Mouse (Mus musculus) splenic B cell, adult 2 months (primary cell): ENCODE measurements around the gene Cenpv.
"Not testable (repeated sequence)": the region's sequence is repeated elsewhere in the genome, so short reads cannot be mapped to it uniquely, and the experiment has no call there.

Experiments
- DNase-seq: peaks from one replicate; pipeline ENCODE4 v3.0.0-alpha.2; 2011; ENCODE audit warnings: low read depth, low spot score
- H3K27me3 ChIP-seq: 2 replicates; pipeline ENCODE4 v1.6.1; 2012; ENCODE audit warnings: mild to moderate bottlenecking, low read length, moderate library complexity, mixed read lengths; ENCODE audit not compliant: control insufficient read depth, poor library complexity, insufficient read depth, severe bottlenecking
- H3K36me3 ChIP-seq: 2 replicates; pipeline ENCODE4 v1.6.1; 2012; ENCODE audit warnings: mild to moderate bottlenecking, low read length, moderate library complexity, mixed read lengths; ENCODE audit not compliant: control insufficient read depth, poor library complexity, insufficient read depth, severe bottlenecking

Gene Cenpv

DNA sequence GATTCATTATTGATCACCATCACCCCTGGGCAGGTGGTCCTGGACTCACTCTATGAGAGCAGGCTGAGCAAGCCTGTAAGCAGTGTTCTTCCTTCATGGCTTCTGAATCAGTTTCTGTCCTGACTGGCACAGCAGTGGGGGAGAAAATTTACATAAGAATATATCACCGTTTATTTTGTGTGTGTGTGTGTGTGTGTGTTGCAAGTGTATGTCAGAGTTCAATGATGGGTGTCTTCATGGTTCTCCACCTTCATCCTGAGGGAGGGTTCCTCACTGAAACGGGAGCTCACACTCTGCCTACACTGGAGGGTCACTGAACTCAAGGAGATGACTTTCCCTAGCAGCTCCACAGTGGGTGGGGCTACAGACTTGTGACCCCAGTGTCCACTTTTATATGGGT, 1.9 kb upstream of the Cenpv start:
- no peak for DNase-seq
- Histone ChIP-seq H3K36me3 (no peaks in the 10 kb centered on the region), H3K27me3 (no peaks in the 10 kb centered on the region)

DNA sequence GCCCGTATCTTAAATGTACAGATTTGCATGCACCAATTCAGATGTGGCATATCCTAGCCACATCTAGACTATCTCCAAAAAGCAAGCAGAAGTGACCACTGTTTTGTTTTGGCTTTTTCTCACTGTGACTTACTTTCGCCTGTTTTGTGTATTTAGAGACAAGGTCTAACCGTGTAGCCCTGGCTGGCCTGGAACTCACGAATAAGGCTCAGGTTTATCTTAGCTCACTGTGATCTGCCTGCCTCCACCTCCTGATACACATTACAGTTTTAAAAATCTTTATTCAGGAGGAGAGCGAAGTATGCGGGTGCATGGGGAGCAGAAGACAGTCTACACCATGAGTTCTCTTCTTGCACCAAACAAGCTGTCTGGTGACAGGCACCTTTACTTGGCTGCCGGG, 1.1 kb upstream of the Cenpv start:
- DNase-seq, result no peak
- Histone ChIP-seq H3K27me3 (no peaks in the 10 kb centered on the region), H3K36me3 (no peaks in the 10 kb centered on the region)

DNA sequence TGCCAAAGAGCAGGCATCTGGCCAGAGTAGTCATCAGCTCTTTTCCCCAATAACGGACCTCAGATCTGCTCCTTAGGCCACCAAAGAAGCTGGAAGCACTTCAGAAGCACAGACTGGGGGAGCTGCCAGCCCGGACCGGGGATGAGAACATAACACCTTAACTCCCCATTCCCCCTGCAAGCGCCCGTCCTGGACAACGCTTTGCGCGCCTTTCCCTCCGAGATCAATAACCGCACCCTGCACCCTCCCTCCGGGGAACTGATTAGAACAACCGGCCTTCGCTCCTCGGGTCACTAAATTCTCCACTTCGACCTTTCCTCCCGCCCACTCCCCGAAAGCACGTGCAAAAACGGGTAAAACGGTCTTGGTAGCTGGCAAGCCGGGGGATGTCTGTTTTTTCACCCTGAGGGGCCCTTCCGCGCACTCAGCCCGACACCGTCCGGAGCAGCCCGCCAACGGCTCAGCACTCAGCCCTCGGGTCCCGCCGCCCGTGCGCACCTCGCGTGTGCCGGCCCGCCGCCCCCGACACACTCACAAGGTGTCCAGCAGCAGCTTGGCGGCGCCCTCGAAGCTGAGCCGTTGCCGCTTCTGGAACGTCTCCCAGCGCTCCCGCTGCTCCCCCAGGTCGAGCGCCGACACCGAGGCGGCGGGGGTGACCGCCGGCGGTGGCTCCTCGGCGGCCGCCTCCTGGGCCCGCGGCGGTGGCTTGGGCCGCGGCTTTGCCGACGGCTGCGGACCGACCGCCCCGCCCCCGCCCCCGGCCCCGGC, 556 bp downstream of the Cenpv start:
- Histone ChIP-seq H3K27me3 (no peaks in the 10 kb centered on the region), H3K36me3 (no peaks in the 10 kb centered on the region)
- DNase-seq, result peak; percentile 51

DNA sequence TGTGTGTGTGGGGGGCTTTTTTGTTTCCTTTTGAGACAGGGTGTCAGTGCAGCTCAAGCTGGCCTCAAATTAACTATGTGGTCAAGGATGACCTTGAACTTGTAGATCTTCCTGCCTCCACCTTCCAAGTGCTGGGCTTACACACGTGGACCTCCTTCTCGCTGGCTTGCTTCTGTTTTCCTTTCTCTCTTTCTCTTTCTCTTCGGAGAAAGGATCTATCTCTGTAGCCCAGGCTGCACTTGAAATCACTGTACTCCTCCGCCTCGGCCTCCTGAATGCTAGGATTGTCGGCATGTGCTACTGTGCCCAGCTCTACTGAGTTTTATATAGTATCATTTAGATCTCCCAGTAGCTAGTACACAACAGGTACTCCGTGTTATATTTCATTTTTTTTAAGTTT, 1.5 kb downstream of the Cenpv start:
- DNase-seq, result no peak
- no peaks in the 10 kb centered on the region for H3K27me3 ChIP-seq

DNA sequence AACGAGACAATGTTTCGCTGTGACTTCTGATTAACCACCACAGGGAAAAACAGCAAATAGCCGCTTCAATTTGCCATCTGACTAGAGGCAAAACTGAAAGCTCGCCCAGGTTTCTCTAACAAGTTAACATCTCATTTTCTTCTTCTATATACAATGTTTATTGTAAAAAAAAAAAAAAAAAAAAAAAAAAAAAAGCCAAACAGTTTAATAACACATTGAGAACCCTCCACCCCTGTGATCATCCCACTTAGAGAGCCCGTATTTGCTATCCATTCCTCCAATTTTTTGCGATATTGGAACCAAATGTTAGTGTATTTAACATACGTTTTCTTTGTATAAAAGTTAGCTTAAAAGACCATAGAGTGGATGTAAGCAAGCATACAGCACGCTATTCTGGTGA, 2.0 kb downstream of the Cenpv start:
- no peaks in the 10 kb centered on the region for H3K36me3 ChIP-seq
- no peak for DNase-seq
- H3K27me3 ChIP-seq, result no peaks in the 10 kb centered on the region

More for the DNA sequence above, 1.5 kb downstream of the Cenpv start:
- no peaks in the 10 kb centered on the region for H3K36me3 ChIP-seq

DNA sequence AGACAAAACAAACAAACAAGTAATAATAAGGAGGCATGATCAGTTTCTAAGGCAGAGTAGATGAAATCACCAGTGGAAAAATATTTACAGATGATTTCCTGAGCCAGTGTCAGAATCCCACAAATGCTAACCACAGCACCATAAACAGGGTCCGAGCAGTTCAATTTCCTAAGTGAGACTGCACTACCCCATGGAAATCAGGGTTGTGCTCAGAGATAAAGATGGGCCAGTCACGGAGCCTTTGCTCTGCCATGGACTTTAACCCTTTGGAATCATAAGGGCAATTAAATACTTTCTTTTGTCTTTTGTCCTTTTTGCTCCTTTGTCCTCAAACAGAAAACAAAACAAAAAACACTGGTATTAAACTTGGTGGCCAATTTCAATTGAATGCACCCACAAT, 16.8 kb downstream of the Cenpv start:
- H3K36me3 ChIP-seq, result no peaks in the 10 kb centered on the region
- no peak for DNase-seq
- no peaks in the 10 kb centered on the region for H3K27me3 ChIP-seq

DNA sequence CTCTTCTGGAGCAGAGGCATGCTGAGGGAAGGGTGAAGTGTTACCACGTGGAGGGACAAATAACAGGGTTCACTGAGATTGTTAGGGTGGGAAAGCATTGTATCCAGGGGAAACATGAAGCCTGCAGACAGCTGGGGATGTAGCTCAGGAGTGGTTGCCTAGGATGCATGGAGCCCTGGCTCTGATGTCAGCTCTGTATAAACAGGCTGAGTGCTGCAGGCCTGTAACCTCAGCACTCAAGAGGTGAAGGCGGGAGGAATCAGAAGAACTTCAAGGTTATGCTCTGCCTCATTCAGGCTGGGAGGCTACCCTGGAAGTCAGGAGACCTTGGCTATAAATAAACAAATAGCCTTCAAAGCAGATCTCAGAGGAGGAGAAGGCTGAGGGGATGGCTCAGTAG, 20.1 kb downstream of the Cenpv start:
- Histone ChIP-seq H3K36me3 (no peaks in the 10 kb centered on the region), H3K27me3 (no peaks in the 10 kb centered on the region)
- no peak for DNase-seq

DNA sequence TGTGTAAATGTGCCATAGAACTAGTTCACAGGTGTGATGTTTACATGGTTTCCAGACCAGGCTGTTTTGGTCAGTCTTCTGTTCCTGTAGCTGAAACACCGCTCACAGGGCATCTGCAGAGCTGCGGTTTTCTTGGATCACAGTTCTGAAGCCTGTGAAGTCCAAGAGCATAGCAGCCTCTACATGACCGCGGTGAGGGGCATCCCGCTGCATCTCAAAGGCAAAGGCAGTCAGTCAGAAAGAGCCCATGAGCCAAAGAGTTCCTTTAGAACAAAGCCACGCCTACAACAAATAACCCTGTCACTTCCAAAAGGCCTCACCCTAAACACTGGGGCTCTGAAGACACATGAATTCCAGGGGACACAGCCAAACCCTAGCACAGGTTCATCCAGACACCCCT, 25.8 kb downstream of the Cenpv start:
- Histone ChIP-seq H3K27me3 (no peaks in the 10 kb centered on the region), H3K36me3 (no peaks in the 10 kb centered on the region)
- no peak for DNase-seq

DNA sequence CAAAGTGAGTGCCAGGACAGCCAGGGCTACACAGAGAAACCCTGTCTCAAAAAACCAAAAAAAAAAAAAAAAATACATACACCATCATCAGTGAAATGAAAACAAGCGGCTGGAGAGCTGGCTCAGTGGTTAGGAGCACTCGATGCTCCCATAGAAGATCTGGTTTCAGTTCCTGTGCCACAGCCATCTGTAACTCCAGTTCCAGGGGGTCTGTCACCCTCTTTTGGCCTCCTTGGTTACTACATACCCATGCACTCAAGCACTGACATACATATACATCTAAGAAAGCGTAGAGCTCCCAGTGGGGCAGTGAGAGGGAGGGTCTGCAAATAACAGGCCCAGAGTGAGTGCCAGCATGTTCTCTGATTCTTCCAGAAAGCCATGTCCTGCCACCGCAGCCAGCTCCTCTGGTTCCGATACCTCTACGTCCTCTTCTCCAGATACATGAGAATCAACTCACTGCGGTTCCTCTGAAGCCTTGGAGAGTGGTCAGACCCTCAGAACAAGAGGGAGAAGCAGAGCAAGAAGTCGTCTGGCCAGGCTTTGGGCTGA, 26.5 kb downstream of the Cenpv start:
- peak; percentile 8 for DNase-seq
- Histone ChIP-seq H3K27me3 (no peaks in the 10 kb centered on the region), H3K36me3 (no peaks in the 10 kb centered on the region)

DNA sequence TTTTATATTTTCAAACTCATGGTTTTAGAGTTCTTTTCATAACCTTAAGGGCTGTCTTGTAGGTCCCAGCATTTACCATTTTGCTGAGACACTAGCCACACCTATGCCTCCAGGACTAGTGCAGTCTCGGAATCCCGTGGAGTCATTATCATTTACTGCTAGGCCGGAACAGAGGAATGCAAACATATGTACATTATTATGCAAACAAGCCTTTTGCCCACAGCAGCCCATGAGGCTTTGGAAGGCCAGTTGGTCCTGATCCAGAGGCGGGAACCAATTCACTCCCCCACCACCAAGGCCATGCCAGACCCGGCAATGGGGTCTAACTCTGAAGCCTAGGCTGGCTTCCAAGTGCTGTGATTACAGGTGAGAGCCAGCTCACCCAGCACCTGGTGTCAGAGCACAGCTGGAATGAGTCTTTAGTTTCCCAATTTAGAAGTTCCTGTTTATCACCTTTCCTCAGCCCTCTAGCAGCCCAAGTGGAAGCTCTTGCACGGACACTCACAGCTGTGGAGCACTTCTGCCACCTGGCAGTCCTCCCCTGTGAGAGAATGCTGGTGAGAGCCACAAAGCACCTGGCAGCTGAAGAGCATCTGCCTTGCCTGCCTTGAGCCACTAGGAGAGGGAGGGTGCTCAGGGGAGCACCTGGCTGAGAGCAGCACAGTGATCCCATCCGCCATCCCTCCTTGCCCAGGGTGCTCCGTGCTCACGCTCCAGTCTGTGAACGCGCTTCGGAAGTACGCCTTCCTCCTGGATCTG, 27.4 kb downstream of the Cenpv start:
- Histone ChIP-seq H3K36me3 (no peaks in the 10 kb centered on the region), H3K27me3 (no peaks in the 10 kb centered on the region)
- no peak for DNase-seq

DNA sequence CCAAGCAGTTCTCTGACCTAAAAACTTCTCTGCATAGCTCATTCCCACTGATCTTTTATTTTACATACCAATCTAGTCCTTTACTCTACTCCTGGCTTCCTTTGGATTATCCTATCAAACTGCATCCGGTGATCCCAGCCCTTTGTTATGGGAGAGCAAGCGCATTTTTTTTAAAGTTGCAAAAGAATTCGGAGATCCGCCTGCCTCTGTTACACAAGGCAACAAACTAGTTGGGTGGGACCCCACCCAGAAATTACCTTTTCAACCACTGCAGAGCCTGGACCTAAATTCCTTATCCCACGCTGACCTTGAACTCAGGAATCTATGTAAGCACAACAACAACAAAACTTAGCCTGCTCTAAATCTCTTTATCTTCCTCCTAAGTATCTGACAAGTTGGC, 28.1 kb downstream of the Cenpv start:
- no peak for DNase-seq
- H3K27me3 ChIP-seq, result no peaks in the 10 kb centered on the region

DNA sequence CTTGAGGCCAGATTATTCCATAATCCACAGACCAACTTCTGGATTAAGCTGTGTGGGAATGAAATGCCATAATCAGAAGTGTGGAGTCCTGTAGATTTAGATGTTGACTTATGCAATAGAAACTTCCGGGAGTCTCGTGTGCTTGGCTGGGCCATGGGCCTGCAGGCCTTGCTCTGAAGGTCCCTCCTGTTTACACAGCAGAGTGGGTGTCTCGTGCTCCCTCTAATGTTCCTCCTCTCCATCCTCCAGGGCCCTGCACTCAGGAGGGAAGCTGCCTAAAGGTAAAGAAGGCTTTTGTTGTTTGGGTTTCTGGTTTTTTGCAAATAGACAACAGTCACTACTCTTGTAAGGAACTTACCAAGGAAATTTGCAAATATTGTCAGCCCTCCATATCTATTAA, 29.5 kb downstream of the Cenpv start:
- Histone ChIP-seq H3K36me3 (no peaks in the 10 kb centered on the region), H3K27me3 (no peaks in the 10 kb centered on the region)
- no peak for DNase-seq

More for the DNA sequence above, 28.1 kb downstream of the Cenpv start:
- no peaks in the 10 kb centered on the region for H3K36me3 ChIP-seq

DNA sequence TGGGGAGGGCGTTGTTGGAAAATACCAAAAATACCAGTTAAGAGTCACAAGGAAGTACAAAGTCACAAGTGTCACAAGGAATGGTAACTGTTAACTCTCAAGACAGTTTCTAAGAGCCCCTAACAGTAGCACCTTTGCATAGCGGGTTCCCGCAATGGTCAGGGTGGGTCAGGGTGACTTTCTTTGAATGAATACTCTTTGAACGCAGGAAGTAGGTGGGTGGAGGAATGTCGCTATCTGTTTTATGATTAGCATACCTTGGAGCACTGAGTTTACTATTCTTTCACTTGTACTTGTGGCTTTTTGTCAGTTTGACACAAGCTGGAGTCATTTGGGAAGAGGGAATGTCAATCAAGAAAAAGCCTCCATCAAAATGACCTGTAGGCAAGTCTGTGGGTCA, 30.2 kb downstream of the Cenpv start:
- DNase-seq, H3K36me3 ChIP-seq, H3K27me3 ChIP-seq: not testable (repeated sequence)

DNA sequence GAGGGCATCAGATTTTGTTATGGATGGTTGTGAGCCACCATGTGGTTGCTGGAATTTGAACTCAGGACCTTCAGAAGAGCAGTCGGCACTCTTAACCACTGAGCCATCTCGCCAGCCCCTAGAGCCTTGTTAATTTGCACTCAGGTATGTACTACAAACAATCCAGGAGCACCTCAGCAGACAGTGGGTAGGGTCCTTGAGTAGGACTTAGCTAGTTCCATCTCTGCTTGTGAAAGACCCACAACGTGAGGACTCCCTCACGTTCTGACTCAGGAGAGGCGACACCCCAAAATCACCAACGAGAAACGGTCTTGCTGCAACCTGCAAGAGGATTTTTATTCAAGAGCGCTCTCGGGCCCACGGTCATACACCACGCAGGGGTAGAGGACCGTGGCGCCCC, 30.7 kb downstream of the Cenpv start:
- not testable (repeated sequence) for DNase-seq, H3K27me3 ChIP-seq, H3K36me3 ChIP-seq

DNA sequence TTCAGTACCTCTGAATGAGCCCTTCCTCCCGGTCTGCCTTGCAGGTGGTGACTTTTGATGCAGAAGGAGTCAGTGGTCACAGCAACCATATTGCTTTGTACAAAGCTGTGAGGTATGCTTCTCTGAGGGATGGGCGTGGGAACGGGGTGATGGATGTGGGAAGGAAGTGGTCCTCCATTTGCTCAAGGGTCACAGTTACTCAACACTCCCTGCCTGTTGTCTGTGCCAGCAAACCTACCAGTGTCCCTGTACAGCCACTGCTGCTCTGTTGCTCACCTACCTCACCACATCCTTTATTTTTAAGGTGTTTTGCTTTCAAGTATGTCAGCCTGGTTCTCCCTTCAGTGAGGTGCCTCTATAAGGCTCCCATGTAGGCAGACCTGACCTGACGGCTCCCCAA, 31.4 kb downstream of the Cenpv start:
- DNase-seq, result no peak
- Histone ChIP-seq H3K36me3 (no peaks in the 10 kb centered on the region), H3K27me3 (no peaks in the 10 kb centered on the region)
